Mouse (Mus musculus) forebrain, embryonic 10.5 days (tissue): Measurements from ENCODE around the gene Chst15. TPM values are rescaled to one million over a fixed set of nuclear protein-coding genes. Genes with fewer than 3 reads are reported as not detected.

Experiments used
- DNase-seq: peaks from one replicate; pipeline ENCODE4 v3.0.0-alpha.2; 2017; ENCODE audit warnings: low spot score; ENCODE audit errors: extremely low spot score
- H3K27ac ChIP-seq: fragments of 300-500 bp; sonication (generic); 2 replicates; pipeline ENCODE4 v1.5.1; 2016; ENCODE audit warnings: mild to moderate bottlenecking
- H3K27me3 ChIP-seq: fragments of 300-500 bp; sonication (generic); 2 replicates; pipeline ENCODE4 v1.6.1; 2016; ENCODE audit warnings: mild to moderate bottlenecking; ENCODE audit not compliant: poor library complexity, severe bottlenecking
- H3K36me3 ChIP-seq: fragments of 300-500 bp; sonication (generic); replicated peaks from 2 replicates; pipeline ENCODE4 v1.6.1; 2016; ENCODE audit warnings: mild to moderate bottlenecking, moderate library complexity
- H3K4me1 ChIP-seq: fragments of 300-500 bp; sonication (generic); 2 replicates; pipeline ENCODE4 v1.6.1; 2016
- H3K4me3 ChIP-seq: fragments of 300-500 bp; sonication (generic); 2 replicates; pipeline ENCODE4 v1.5.1; 2016; ENCODE audit warnings: mild to moderate bottlenecking, moderate library complexity
- H3K9me3 ChIP-seq: fragments of 300-500 bp; sonication (generic); 2 replicates; pipeline ENCODE4 v1.6.1; 2016; ENCODE audit warnings: mild to moderate bottlenecking, moderate library complexity
- WGBS: fragments of 180-500 bp; shearing (Covaris S2); methylation state at CpG from one replicate; pipeline ENCODE4 v1.1.7; 2016; 5-methylcytosine and 5-hydroxymethylcytosine counted together
- polyA plus RNA-seq: library from polyadenylated mRNA; unstranded; fragments of >200 nt; fragmentation: Nextera tagmentation; extraction: Ambion mirVana; gene quantifications from 2 replicates; pipeline ENCODE4 v1.2.1, GENCODE M21; 2016

The Chst15 gene
- polyA plus RNA-seq, 1 experiment from 2014 or later: 9.2 TPM

DNA sequence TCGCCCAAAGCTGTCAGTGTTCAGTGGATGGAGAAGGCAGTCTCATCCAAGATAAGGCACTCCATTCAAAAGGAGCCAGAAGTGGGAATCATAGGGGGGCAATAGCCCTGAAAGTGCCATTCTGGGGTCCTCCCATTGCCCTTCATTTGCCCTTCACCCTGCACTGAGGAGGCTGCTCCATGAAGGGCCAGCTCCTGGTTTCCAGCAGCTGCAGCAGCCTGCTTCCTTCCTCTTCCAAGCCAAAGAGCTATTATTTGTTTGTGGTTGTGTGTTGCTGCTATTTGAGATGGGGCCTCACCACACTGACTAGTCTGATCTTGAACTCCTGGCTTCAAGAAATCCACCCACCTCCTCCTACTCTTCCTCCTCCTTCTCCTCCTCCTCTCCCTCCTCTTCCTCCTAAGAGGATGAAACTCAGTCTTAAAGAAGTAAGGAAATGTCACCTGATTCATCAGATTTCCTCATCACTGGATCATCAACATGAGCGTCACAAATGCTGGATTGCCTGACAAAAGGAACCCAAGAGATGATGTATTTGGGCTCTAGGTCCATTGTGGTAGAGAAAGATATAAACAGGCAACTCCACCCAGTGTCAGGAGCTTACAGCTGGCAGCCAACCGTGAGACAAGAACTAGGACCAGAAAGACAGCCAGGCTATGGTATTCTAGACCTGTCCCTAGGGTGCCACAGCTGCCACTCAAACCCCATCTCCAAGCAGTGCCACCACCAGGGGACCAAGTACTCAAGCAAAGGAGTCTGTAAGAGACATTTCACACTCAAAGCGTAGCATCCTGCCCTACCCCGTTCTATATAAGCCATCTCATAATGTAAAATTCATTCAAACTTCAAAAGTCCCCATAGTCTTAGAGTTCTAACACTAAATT is 11.3 kb downstream of the Chst15 start:
- no peak overlapping the region for H3K4me3 ChIP-seq
- H3K27ac ChIP-seq: no peak overlapping the region
- DNase-seq: no peak
- no peaks in the 10 kb centered on the region for H3K36me3 ChIP-seq
- H3K4me1 ChIP-seq: peaks cover 24% of the 10 kb centered on the region
- H3K27me3 ChIP-seq: no peaks in the 10 kb centered on the region
- H3K9me3 ChIP-seq: no peaks in the 10 kb centered on the region
- WGBS: 92% methylated on average over 5 of the region's 5 CpGs

DNA sequence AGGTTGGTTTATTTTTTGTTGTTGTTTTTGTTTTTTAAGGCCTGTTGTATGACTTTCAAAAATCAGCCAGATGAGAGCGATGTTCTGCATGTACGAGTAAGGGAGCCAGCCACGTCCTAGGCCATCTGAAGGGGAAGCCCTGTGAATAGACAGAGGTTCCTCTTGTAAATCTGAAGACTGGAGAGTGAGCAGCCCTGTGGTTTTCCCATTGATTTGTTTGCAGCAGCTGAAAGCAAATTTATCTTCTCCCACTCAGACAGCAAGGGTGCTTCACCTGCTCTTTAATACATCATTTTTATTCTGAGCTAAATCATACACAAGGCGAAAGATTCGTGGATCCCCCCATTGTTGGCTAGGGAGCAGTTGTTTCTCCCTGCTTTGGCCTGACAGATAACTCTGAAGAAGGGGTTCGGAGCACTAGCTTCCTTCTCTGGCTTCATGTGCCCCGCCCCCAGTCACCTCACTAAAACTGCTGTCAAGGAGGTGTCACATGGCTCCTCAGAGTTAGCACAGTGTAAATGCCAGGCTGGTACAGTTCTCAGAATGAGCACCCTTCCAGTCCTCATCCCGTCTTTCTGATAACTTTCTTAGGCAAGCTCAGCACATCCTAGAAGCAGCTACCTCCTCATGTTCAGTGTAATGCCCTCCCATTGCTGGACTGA is 12.5 kb downstream of the Chst15 start:
- Histone ChIP-seq H3K27me3 (no peaks in the 10 kb centered on the region), H3K4me1 (peaks cover 28% of the 10 kb centered on the region), H3K36me3 (no peaks in the 10 kb centered on the region), H3K9me3 (no peaks in the 10 kb centered on the region), H3K27ac (no peak overlapping the region), H3K4me3 (no peak overlapping the region)
- DNase-seq: no peak
- 84% methylated on average over 8 of the region's 8 CpGs for WGBS

GRCm38 (mm10) chr7:132303988-132304387 is 13.0 kb downstream of the Chst15 start:
- WGBS: 89% methylated on average over 7 of the region's 7 CpGs
- Histone ChIP-seq H3K4me3 (no peak overlapping the region), H3K36me3 (no peaks in the 10 kb centered on the region), H3K27ac (no peak overlapping the region), H3K4me1 (peaks cover 28% of the 10 kb centered on the region), H3K9me3 (no peaks in the 10 kb centered on the region), H3K27me3 (no peaks in the 10 kb centered on the region)
- no peak for DNase-seq

DNA sequence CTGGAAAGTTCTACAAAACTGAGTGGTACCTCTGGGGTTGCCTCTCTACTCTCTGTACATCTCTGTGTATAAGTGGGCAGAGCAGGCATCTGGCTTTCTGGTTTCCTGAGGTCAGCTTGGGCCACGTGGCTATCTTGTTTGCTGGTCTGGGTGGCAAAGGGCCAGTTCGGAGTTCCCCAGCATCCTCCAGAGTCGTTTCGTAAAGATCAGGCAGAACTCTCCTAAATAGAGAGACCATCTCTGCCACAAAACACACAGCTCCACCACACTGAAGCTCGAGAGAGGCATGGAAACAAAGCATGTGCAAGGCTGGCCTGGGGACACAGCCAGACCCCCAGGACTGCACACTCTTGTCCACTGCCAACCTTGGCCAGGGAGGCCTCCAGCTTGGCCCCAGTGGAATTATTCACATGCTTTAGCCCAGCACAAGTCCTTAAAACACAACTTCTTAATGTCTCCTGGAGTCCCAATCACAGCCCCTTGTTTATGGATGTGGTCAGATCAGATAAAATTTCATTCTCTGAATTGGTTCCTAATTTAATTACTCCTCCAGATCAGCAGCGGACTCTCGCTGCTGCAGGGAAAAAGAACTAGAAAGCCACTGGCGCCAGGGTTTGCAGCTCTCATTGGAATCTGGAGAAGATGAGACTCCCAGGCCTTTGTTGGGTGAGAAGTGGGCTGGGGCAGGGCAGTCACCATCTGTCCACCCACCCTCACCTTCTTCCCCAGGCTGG is 14.4 kb downstream of the Chst15 start:
- no peaks in the 10 kb centered on the region for H3K9me3 ChIP-seq
- no peaks in the 10 kb centered on the region for H3K36me3 ChIP-seq
- peaks cover 28% of the 10 kb centered on the region for H3K4me1 ChIP-seq
- no peak overlapping the region for H3K4me3 ChIP-seq
- no peak for DNase-seq
- H3K27ac ChIP-seq: peak overlapping the region; percentile 35; the same call in 1 of the 2 replicates
- WGBS: 83% methylated on average over 8 of the region's 8 CpGs
- H3K27me3 ChIP-seq: no peaks in the 10 kb centered on the region

DNA sequence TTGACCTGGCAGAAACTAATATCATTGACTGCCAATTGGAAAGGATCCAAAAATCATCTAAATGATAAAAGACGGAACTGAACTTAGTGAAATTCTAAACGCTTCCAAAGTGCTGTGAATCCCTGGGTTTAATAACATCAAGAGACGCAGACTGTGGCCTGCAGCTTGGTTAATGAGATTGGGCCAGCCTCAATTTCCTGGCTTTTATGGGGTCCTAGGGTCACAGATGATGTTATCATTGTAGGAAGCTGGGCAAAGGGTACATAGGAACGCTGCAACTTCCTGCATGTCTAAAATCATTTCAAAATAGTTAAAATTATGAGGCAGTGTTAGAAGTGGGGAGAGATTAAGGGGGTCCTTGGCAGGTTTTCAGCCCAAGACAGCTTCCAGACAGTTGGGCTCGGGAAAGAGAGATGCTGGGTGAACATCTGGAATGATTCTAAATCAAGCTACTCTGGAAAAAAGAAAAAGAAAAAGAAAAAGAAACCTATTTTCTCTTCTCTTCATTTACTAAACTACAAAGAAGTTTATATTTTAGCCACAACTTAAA is 17.3 kb downstream of the Chst15 start:
- H3K9me3 ChIP-seq: no peaks in the 10 kb centered on the region
- no peaks in the 10 kb centered on the region for H3K27me3 ChIP-seq
- H3K4me1 ChIP-seq: peaks cover 25% of the 10 kb centered on the region
- H3K36me3 ChIP-seq: no peaks in the 10 kb centered on the region
- 77% methylated on average over 5 of the region's 5 CpGs for WGBS
- no peak for DNase-seq
- H3K27ac ChIP-seq: no peak overlapping the region
- H3K4me3 ChIP-seq: no peak overlapping the region

DNA sequence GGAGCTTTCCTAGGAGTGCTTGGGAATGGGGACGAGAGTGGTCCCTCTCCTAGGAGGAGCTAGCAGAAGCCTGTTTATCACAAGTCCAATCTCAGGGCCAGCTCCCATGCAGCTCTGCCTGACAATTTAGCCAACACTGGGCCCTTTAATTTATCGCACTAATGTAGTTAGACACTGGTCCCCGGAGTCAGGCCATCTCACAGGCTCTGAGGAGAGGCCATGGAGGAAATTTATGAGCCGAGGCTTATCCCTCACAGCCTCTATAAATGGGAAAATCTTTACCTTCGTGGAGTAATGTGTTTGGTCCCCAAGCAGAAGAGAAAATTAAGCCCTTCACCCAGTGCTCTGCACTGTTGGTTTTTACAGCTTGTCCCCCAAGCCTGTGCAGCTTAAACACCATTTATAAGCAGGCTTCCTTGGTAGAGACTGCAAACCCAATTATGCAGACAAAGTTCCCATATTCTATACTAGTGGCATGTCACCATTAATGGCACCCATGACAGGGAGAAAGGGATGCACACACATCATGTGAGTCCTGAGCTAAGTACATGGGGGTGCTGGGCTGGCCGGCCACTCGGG is 18.5 kb downstream of the Chst15 start:
- Histone ChIP-seq H3K27me3 (no peaks in the 10 kb centered on the region), H3K9me3 (no peaks in the 10 kb centered on the region), H3K4me3 (no peak overlapping the region), H3K4me1 (peaks cover 21% of the 10 kb centered on the region), H3K27ac (no peak overlapping the region), H3K36me3 (no peaks in the 10 kb centered on the region)
- DNase-seq: no peak
- WGBS: 91% methylated on average over 7 of the region's 7 CpGs

- H3K36me3 ChIP-seq: no peaks in the 10 kb centered on the region
- no peak overlapping the region for H3K27ac ChIP-seq
- no peaks in the 10 kb centered on the region for H3K9me3 ChIP-seq
- DNase-seq: no peak
- H3K4me3 ChIP-seq: no peak overlapping the region
- no peaks in the 10 kb centered on the region for H3K27me3 ChIP-seq
- 78% methylated on average over 4 of the region's 4 CpGs for WGBS
- 0 out of 2 replicates have a peak, but pooled peaks cover 11% of the 10 kb centered on the region for H3K4me1 ChIP-seq
These were observed 20.2 kb downstream of the Chst15 start for GRCm38 (mm10) chr7:132296661-132297443.

GRCm38 (mm10) chr7:132296132-132296531 is 20.9 kb downstream of the Chst15 start:
- Histone ChIP-seq H3K9me3 (no peaks in the 10 kb centered on the region), H3K27me3 (no peaks in the 10 kb centered on the region), H3K4me1 (0 out of 2 replicates have a peak, but pooled peaks cover 11% of the 10 kb centered on the region), H3K4me3 (no peak overlapping the region), H3K36me3 (no peaks in the 10 kb centered on the region), H3K27ac (no peak overlapping the region)
- no peak for DNase-seq
- 92% methylated on average over 3 of the region's 3 CpGs for WGBS

DNA sequence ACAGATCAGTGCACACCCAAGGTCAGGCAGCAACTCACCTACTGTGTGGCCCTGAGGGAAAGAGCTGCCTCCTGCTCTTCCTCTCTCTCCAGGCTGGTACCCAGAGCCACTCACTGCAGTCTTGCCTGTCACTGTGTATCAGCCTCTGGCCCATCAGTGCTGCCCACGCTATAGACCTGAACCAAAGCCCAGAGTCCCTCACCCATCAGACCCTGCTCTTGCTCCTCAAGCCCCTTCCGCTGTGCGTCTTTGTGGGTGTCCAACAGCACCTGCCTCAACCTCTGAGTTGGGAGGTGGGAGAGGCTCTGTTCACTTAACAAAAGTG is 29.7 kb downstream of the Chst15 start:
- DNase-seq: no peak
- Histone ChIP-seq H3K4me1 (peaks cover 67% of the 10 kb centered on the region), H3K9me3 (no peaks in the 10 kb centered on the region), H3K4me3 (no peak overlapping the region), H3K27me3 (no peaks in the 10 kb centered on the region), H3K36me3 (no peaks in the 10 kb centered on the region), H3K27ac (peak overlapping the region; percentile 62)
- 76% methylated on average over 3 of the region's 3 CpGs for WGBS

DNA sequence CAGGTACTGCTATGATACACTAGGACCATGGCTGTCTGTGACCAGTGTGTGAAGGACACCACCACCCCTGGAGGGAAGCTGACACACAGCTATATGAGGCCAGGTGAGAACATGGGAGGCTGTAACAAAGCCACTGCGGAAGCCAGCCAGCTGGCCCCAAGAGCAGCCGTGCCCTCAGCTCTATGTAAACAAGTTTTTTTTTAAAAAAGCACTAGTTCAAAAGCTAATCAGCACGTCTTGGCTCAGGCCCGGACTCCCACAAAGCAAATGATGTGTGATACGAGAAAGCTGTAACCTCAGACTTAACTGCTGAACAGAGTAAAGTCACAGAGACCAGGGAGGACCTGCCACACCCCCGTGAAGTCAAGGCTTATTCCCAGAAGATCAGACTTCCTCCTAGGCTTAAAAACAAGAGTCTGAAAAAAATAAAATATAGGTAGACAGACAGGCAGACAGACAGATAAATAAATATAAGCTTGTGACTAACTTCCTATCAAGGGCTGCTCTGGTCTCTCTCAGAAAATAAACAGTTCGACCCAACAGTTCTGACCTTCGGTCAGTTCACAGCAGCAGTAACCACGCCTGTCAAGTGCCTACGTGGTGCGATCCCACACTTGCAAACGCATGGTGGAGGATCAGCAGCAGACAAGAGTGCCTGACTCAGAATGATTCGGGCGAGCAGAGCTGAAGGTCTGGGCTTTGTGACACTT is 30.2 kb downstream of the Chst15 start:
- 65% methylated on average over 14 of the region's 14 CpGs for WGBS
- no peaks in the 10 kb centered on the region for H3K36me3 ChIP-seq
- no peaks in the 10 kb centered on the region for H3K9me3 ChIP-seq
- no peak for DNase-seq
- no peaks in the 10 kb centered on the region for H3K27me3 ChIP-seq
- H3K4me3 ChIP-seq: no peak overlapping the region
- peaks cover 67% of the 10 kb centered on the region for H3K4me1 ChIP-seq
- peak overlapping the region; percentile 62 for H3K27ac ChIP-seq

GRCm38 (mm10) chr7:132284795-132285194 is 32.2 kb downstream of the Chst15 start:
- 36% methylated on average over 1 of the region's 1 CpGs for WGBS
- DNase-seq: no peak
- Histone ChIP-seq H3K27ac (peak overlapping the region; percentile 70), H3K4me3 (no peak overlapping the region), H3K9me3 (no peaks in the 10 kb centered on the region), H3K27me3 (no peaks in the 10 kb centered on the region), H3K36me3 (no peaks in the 10 kb centered on the region), H3K4me1 (peaks cover 66% of the 10 kb centered on the region)
